16 mouse cellular contexts compared by ENCODE assay signal in the genomic region with DNA sequence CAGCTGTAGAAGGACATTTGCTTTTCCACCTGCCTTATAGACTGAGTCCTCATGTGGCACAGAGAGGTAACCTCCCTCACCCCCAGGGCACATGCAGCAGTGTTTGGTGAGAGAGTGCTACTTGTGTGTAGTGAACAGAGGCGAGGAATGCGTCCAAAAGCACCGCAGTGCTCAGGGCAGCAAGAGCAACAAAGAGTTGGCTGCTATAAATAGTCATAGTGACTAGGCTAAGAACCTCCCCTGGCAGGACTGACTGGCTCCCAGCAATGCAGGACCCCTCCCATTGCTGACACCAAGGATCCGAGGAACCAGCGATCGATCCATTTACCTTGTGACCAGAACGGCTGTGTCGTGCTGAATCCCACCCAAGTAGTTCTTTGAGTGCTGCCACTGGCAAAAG. TPM values are rescaled to one million over a fixed set of nuclear protein-coding genes. Genes with fewer than 3 reads are reported as not detected.
DNase-seq lines count a peak whose midpoint lies in the region; ATAC-seq and TF ChIP-seq lines count a peak whose summit lies in the region.
"Had no signal": no experiment of that assay in that cellular context is flagged by ENCODE, and none has a peak within 500 bp of the region (broad histone marks: within the 10 kb centered on the region; RNA-seq: fewer than 3 reads in every experiment).

No protein-coding gene starts in this region.

- peak; percentile 81 for ATAC-seq in heart, embryonic 14.5 days (ENCODE audit: insufficient number of reproducible peaks, insufficient read depth, low FRiP score, low read depth)
- no peak for ATAC-seq in forebrain, embryonic 16.5 days

- peak; percentile 47; the same call in 1 of the 2 replicates for TF ChIP-seq EP300 in ES-Bruce4 (IDR thresholded peaks at IDR 0.05; ENCODE audit: insufficient read depth, low read depth, low read length)

- WGBS in heart, embryonic 14.5 days: 24% methylated on average over 8 of the region's 8 CpGs
- 70% methylated on average over 8 of the region's 8 CpGs for WGBS in forebrain, embryonic 16.5 days

- H3K27me3 ChIP-seq in ES-Bruce4 (ENCODE audit: control insufficient read depth, insufficient read depth, low read length, poor library complexity, severe bottlenecking): no peaks in the 10 kb centered on the region
- H3K27me3 ChIP-seq in heart, embryonic 14.5 days (ENCODE audit: control insufficient read depth, insufficient read depth, low read length): no peaks in the 10 kb centered on the region
- H3K27me3 ChIP-seq in forebrain, embryonic 16.5 days (replicated peaks; ENCODE audit: control insufficient read depth, insufficient read depth, low read length): no peaks in the 10 kb centered on the region
- H3K27me3 ChIP-seq: limb, embryonic 15.5 days; stomach, embryonic 15.5 days had no signal

- TF ChIP-seq CTCF in ES-Bruce4 (IDR thresholded peaks at IDR 0.05; ENCODE audit: low read depth, low read length): no peak

- no peak overlapping the region for H3K9ac ChIP-seq in ES-Bruce4 (ENCODE audit: low read depth, poor library complexity, severe bottlenecking)
- 0 out of 2 replicates have a peak overlapping the region, but pooled peaks have one; percentile 55 for H3K9ac ChIP-seq in heart, embryonic 14.5 days (ENCODE audit: low read length)
- no peak overlapping the region for H3K9ac ChIP-seq in forebrain, embryonic 16.5 days (replicated peaks; ENCODE audit: low read depth, low read length)
- H3K9ac ChIP-seq: limb, embryonic 15.5 days; stomach, embryonic 15.5 days had no signal

- no peak overlapping the region for H3K27ac ChIP-seq in ES-Bruce4 (ENCODE audit: insufficient read depth, low read length)
- H3K27ac ChIP-seq in heart, embryonic 14.5 days (replicated peaks in 1 of 2; ENCODE audit: control insufficient read depth in 1 of 2, insufficient read depth in 1 of 2, low read depth in 2 of 2, low read length in 2 of 2): peak overlapping the region; percentile 85
- H3K27ac ChIP-seq in forebrain, embryonic 16.5 days (ENCODE audit: low read length): no peak overlapping the region
- H3K27ac ChIP-seq: hindbrain, embryonic 10.5 days; limb, embryonic 15.5 days; stomach, embryonic 15.5 days had no signal

- H3K4me3 ChIP-seq in ES-Bruce4 (ENCODE audit: low read depth, low read length): no peak overlapping the region
- H3K4me3 ChIP-seq in heart, embryonic 14.5 days (ENCODE audit: control insufficient read depth in 1 of 2, insufficient read depth in 1 of 2, low read depth in 1 of 2, low read length in 2 of 2): peak overlapping the region in 1 of 2 experiments; percentile 19; a peak in 1 of 4 replicates
- H3K4me3 ChIP-seq in forebrain, embryonic 16.5 days (replicated peaks; ENCODE audit: low read length): no peak overlapping the region
- H3K4me3 ChIP-seq: hindbrain, embryonic 10.5 days; limb, embryonic 15.5 days; stomach, embryonic 15.5 days had no signal

- H3K4me1 ChIP-seq in ES-Bruce4 (ENCODE audit: control insufficient read depth, insufficient read depth, low read length): peaks cover 3% of the 10 kb centered on the region
- H3K4me1 ChIP-seq in heart, embryonic 14.5 days (ENCODE audit: control insufficient read depth in 2 of 2, insufficient read depth in 2 of 2, low read length in 2 of 2): peaks cover 12 to 26% of the 10 kb centered on the region in 2 experiments
- 0 out of 2 replicates have a peak, but pooled peaks cover 2% of the 10 kb centered on the region for H3K4me1 ChIP-seq in forebrain, embryonic 16.5 days (replicated peaks; ENCODE audit: control insufficient read depth, insufficient read depth, low read length)
- H3K4me1 ChIP-seq: stomach, embryonic 15.5 days had no signal

- DNase-seq in embryo, embryonic 10 days (ENCODE audit: low spot score): peak; percentile 32
- DNase-seq in embryo, embryonic 10.5 days (ENCODE audit: low spot score): no peak
- DNase-seq in kidney, postnatal 4 days: peak; percentile 25 to 47
- no peak for DNase-seq in thymus, postnatal 4 days
- DNase-seq in urinary bladder, postnatal 14 days (ENCODE audit: low spot score): no peak
- DNase-seq: cerebellum, adult 11-12 months; layer of hippocampus, postnatal 36 days; midbrain, embryonic 14.5 days had no signal

- no peaks in the 10 kb centered on the region for H3K36me3 ChIP-seq in ES-Bruce4 (ENCODE audit: control insufficient read depth, insufficient read depth, low read length, poor library complexity, severe bottlenecking)
- peaks cover 52% of the 10 kb centered on the region for H3K36me3 ChIP-seq in heart, embryonic 14.5 days (ENCODE audit: control insufficient read depth, insufficient read depth, low read length)
- no peaks in the 10 kb centered on the region for H3K36me3 ChIP-seq in forebrain, embryonic 16.5 days (ENCODE audit: control insufficient read depth, insufficient read depth)
- H3K36me3 ChIP-seq: hindbrain, embryonic 10.5 days had no signal

- H3K9me3 ChIP-seq in ES-Bruce4 (replicated peaks; ENCODE audit: control insufficient read depth, insufficient read depth, low read length, poor library complexity, severe bottlenecking): no peaks in the 10 kb centered on the region
- H3K9me3 ChIP-seq in heart, embryonic 14.5 days (ENCODE audit: control insufficient read depth, low read length): no peaks in the 10 kb centered on the region
- no peaks in the 10 kb centered on the region for H3K9me3 ChIP-seq in forebrain, embryonic 16.5 days (ENCODE audit: control insufficient read depth, low read length)
- H3K9me3 ChIP-seq: hindbrain, embryonic 10.5 days; limb, embryonic 15.5 days; stomach, embryonic 15.5 days had no signal

- H3K4me2 ChIP-seq in heart, embryonic 14.5 days (ENCODE audit: low read length): peak overlapping the region; percentile 59
- H3K4me2 ChIP-seq in forebrain, embryonic 16.5 days (ENCODE audit: low read length): no peak overlapping the region
- H3K4me2 ChIP-seq: limb, embryonic 15.5 days; stomach, embryonic 15.5 days had no signal

- no peak for TF ChIP-seq POLR2A in ES-Bruce4 (IDR thresholded peaks at IDR 0.05; ENCODE audit: insufficient read depth, low read length)

RNA-seq across cellular contexts. Expression of gene Adamts9, which starts 33.9 kb away (rescaled TPM):
- 8.9 and 9.2 TPM in 2 replicates for polyA plus RNA-seq in ES-Bruce4 (2011; ENCODE audit: insufficient read depth, insufficient read length, low read depth, missing spikeins)
- 6.2 and 6.7 TPM in 2 replicates for polyA plus RNA-seq in heart, embryonic 14.5 days (2014; fragmentation: Nextera tagmentation; extraction: Ambion mirVana)
- polyA plus RNA-seq in forebrain, embryonic 16.5 days (2015; fragmentation: Nextera tagmentation; extraction: Ambion mirVana): 1.1 and 1.3 TPM in 2 replicates

RNA-seq across cellular contexts. Expression of gene Gm15737, which starts 40.2 kb away (rescaled TPM):
- not detected in 2 replicates for polyA plus RNA-seq in ES-Bruce4 (2011; ENCODE audit: insufficient read depth, insufficient read length, low read depth, missing spikeins)
- 0.39 and 0.61 TPM in 2 replicates for polyA plus RNA-seq in heart, embryonic 14.5 days (2014; fragmentation: Nextera tagmentation; extraction: Ambion mirVana)
- polyA plus RNA-seq in forebrain, embryonic 16.5 days (2015; fragmentation: Nextera tagmentation; extraction: Ambion mirVana): not detected in 2 replicates
- polyA plus RNA-seq: cortical plate, adult 2 months; frontal cortex, adult 2 months; midbrain, embryonic 14.5 days had no signal

Comparison
In these comparisons a context has a peak if more than half of its experiments do, and no peak if none do; other contexts are left out.
1. DNase-seq: peak in embryo, embryonic 10 days (single experiment) and kidney, postnatal 4 days (2 of 2); none in embryo, embryonic 10.5 days (single experiment), thymus, postnatal 4 days (single experiment) and urinary bladder, postnatal 14 days (single experiment).
2. H3K27ac ChIP-seq: peak in heart, embryonic 14.5 days (2 of 2); none in ES-Bruce4 (single experiment) and forebrain, embryonic 16.5 days (single experiment).